Mouse (Mus musculus) intestine, postnatal 0 days (tissue): ENCODE data around the gene Irak1bp1. TPM values are rescaled to one million over a fixed set of nuclear protein-coding genes. Genes with fewer than 3 reads are reported as not detected.
A peak's percentile ranks its signal among the peaks of the same experiment; 100 is the strongest.

ENCODE experiments used
- ATAC-seq: fragments of 200-750 bp; cut with Nextera tagmentation; 2 replicates; pipeline ENCODE4 v1.8.0; 2017; ENCODE audit warnings: mild to moderate bottlenecking, moderate TSS enrichment, moderate library complexity
- H3K27ac ChIP-seq: fragments of 300-500 bp; sonication (generic); 2 replicates; pipeline ENCODE4 v1.5.1; 2014; ENCODE audit warnings: mild to moderate bottlenecking, low read depth, low read length, moderate library complexity
- H3K27me3 ChIP-seq: fragments of 300-500 bp; sonication (generic); replicated peaks from 2 replicates; pipeline ENCODE4 v1.6.1; 2014; ENCODE audit warnings: low read length, mixed read lengths; ENCODE audit not compliant: control insufficient read depth, insufficient read depth
- H3K36me3 ChIP-seq: fragments of 300-500 bp; sonication (generic); 2 replicates; pipeline ENCODE4 v1.6.1; 2014; ENCODE audit warnings: mild to moderate bottlenecking, moderate library complexity; ENCODE audit not compliant: control insufficient read depth, insufficient read depth
- H3K4me1 ChIP-seq: fragments of 300-500 bp; sonication (generic); replicated peaks from 2 replicates; pipeline ENCODE4 v1.6.1; 2014; ENCODE audit warnings: antibody characterized with exemption, low read length, mixed read lengths; ENCODE audit not compliant: control insufficient read depth, insufficient read depth
- H3K4me2 ChIP-seq: fragments of 300-500 bp; sonication (generic); replicated peaks from 2 replicates; pipeline ENCODE4 v1.6.1; 2014; ENCODE audit warnings: low read depth, mild to moderate bottlenecking, moderate library complexity
- H3K4me3 ChIP-seq: fragments of 300-500 bp; sonication (generic); 2 replicates; pipeline ENCODE4 v1.5.1; 2014; ENCODE audit warnings: low read depth, low read length
- H3K9ac ChIP-seq: fragments of 300-500 bp; sonication (generic); 2 replicates; pipeline ENCODE4 v1.6.1; 2014; ENCODE audit warnings: mild to moderate bottlenecking, low read depth, low read length
- H3K9me3 ChIP-seq: fragments of 300-500 bp; sonication (generic); 2 replicates; pipeline ENCODE4 v1.6.1; 2016; ENCODE audit warnings: mixed run types; ENCODE audit not compliant: control insufficient read depth
- CTCF ChIP-seq: sonication (generic); IDR thresholded peaks from 2 replicates; pipeline ENCODE4 v1.5.1; 2016; ENCODE audit warnings: low read depth, mild to moderate bottlenecking, control low read depth, antibody characterized with exemption, moderate library complexity
- WGBS: fragments of 180-500 bp; shearing (Covaris S2); extraction: QIAGEN DNeasy Blood & Tissue Kit; methylation state at CpG from one replicate; pipeline ENCODE4 v1.1.7; 2014; 5-methylcytosine and 5-hydroxymethylcytosine counted together
- polyA plus RNA-seq: library from polyadenylated mRNA; unstranded; fragments of >200 nt; fragmentation: Nextera tagmentation; extraction: Ambion mirVana; gene quantifications from 2 replicates; pipeline ENCODE4 v1.2.1, GENCODE M21; 2015

Gene Irak1bp1
- polyA plus RNA-seq: 7.7 and 9.1 TPM in 2 replicates

- Histone ChIP-seq H3K9ac (peak within 1 kb of the TSS; percentile 57), H3K36me3 (no peaks in the 10 kb centered on the region), H3K4me2 (peak within 1 kb of the TSS; percentile 79), H3K4me3 (peak within 1 kb of the TSS; percentile 76), H3K27ac (peak within 1 kb of the TSS; percentile 54), H3K9me3 (no peaks in the 10 kb centered on the region), H3K4me1 (no peaks in the 10 kb centered on the region), H3K27me3 (no peaks in the 10 kb centered on the region)
- peak; percentile 32; the same call in 1 of the 2 replicates for ATAC-seq
- TF ChIP-seq CTCF: no peak
- 14% methylated on average over 20 of the region's 20 CpGs for WGBS
Measured at GRCm38 (mm10) chr9:82829007-82829689, at the start of gene Irak1bp1. TSS of gene Irak1bp1 (plus strand) at chr9:82829540.

- H3K4me2 ChIP-seq: no peak overlapping the region
- no peak for TF ChIP-seq CTCF
- H3K27ac ChIP-seq: no peak overlapping the region
- H3K27me3 ChIP-seq: no peaks in the 10 kb centered on the region
- WGBS: 79% methylated on average over 9 of the region's 9 CpGs
- no peak overlapping the region for H3K9ac ChIP-seq
- ATAC-seq: no peak
- H3K9me3 ChIP-seq: no peaks in the 10 kb centered on the region
- no peaks in the 10 kb centered on the region for H3K36me3 ChIP-seq
- H3K4me3 ChIP-seq: no peak overlapping the region
- no peaks in the 10 kb centered on the region for H3K4me1 ChIP-seq
Measured at GRCm38 (mm10) chr9:82788375-82788774, 41.0 kb upstream of the Irak1bp1 start.

- no peaks in the 10 kb centered on the region for H3K27me3 ChIP-seq
- no peaks in the 10 kb centered on the region for H3K4me1 ChIP-seq
- no peak overlapping the region for H3K4me3 ChIP-seq
- no peak for ATAC-seq
- TF ChIP-seq CTCF: no peak
- no peak overlapping the region for H3K4me2 ChIP-seq
- no peaks in the 10 kb centered on the region for H3K36me3 ChIP-seq
- H3K9me3 ChIP-seq: no peaks in the 10 kb centered on the region
- H3K27ac ChIP-seq: no peak overlapping the region
- H3K9ac ChIP-seq: no peak overlapping the region
- 73% methylated on average over 8 of the region's 8 CpGs for WGBS
Measured at GRCm38 (mm10) chr9:82800360-82800759, 29.0 kb upstream of the Irak1bp1 start.

- H3K27ac ChIP-seq: no peak overlapping the region
- 14% methylated on average over 1 of the region's 1 CpGs for WGBS
- no peak for TF ChIP-seq CTCF
Measured at GRCm38 (mm10) chr9:82807129-82807528, 22.2 kb upstream of the Irak1bp1 start.

GRCm38 (mm10) chr9:82807635-82808034 is 21.7 kb upstream of the Irak1bp1 start:
- H3K9me3 ChIP-seq: no peaks in the 10 kb centered on the region
- no peaks in the 10 kb centered on the region for H3K27me3 ChIP-seq
- TF ChIP-seq CTCF: no peak
- ATAC-seq: no peak
- H3K27ac ChIP-seq: no peak overlapping the region
- H3K4me1 ChIP-seq: no peaks in the 10 kb centered on the region
- 65% methylated on average over 5 of the region's 5 CpGs for WGBS
- no peak overlapping the region for H3K4me3 ChIP-seq
- no peak overlapping the region for H3K4me2 ChIP-seq
- no peak overlapping the region for H3K9ac ChIP-seq
- no peaks in the 10 kb centered on the region for H3K36me3 ChIP-seq

More at GRCm38 (mm10) chr9:82807129-82807528, 22.2 kb upstream of the Irak1bp1 start:
- no peaks in the 10 kb centered on the region for H3K9me3 ChIP-seq
- ATAC-seq: no peak
- H3K4me3 ChIP-seq: no peak overlapping the region
- no peaks in the 10 kb centered on the region for H3K27me3 ChIP-seq
- H3K4me1 ChIP-seq: no peaks in the 10 kb centered on the region
- H3K36me3 ChIP-seq: no peaks in the 10 kb centered on the region
- H3K4me2 ChIP-seq: no peak overlapping the region
- H3K9ac ChIP-seq: no peak overlapping the region

GRCm38 (mm10) chr9:82812172-82812963 is 17.0 kb upstream of the Irak1bp1 start:
- no peaks in the 10 kb centered on the region for H3K27me3 ChIP-seq
- H3K9me3 ChIP-seq: no peaks in the 10 kb centered on the region
- 77% methylated on average over 12 of the region's 12 CpGs for WGBS
- TF ChIP-seq CTCF: no peak
- no peak overlapping the region for H3K9ac ChIP-seq
- no peaks in the 10 kb centered on the region for H3K4me1 ChIP-seq
- no peak overlapping the region for H3K4me3 ChIP-seq
- H3K36me3 ChIP-seq: no peaks in the 10 kb centered on the region
- ATAC-seq: no peak
- H3K27ac ChIP-seq: no peak overlapping the region
- H3K4me2 ChIP-seq: no peak overlapping the region
